ENCODE assay signal across 8 mouse cellular contexts in genomic region chr6:48121092-48121491, GRCm38 (mm10). TPM values are rescaled to one million over a fixed set of nuclear protein-coding genes. Genes with fewer than 3 reads are reported as not detected.
A peak's percentile ranks its signal among the peaks of the same experiment; 100 is the strongest.
DNase-seq lines count a peak whose midpoint lies in the region; ATAC-seq and TF ChIP-seq lines count a peak whose summit lies in the region.
"Not testable (repeated sequence)": the region's sequence is repeated elsewhere in the genome, so short reads cannot be mapped to it uniquely, and the experiment has no call there.

No protein-coding gene starts in this region.

- not testable (repeated sequence) for H3K4me2 ChIP-seq in embryonic facial prominence, embryonic 15.5 days (replicated peaks); heart, embryonic 14.5 days (ENCODE audit: low read length); intestine, postnatal 0 days (replicated peaks; ENCODE audit: low read depth); liver, embryonic 13.5 days; midbrain, embryonic 13.5 days (replicated peaks); stomach, postnatal 0 days (replicated peaks; ENCODE audit: low read depth)

- 74% methylated on average over 4 of the region's 4 CpGs for WGBS in embryonic facial prominence, embryonic 15.5 days
- 74% methylated on average over 4 of the region's 4 CpGs for WGBS in heart, embryonic 14.5 days
- 79% methylated on average over 4 of the region's 4 CpGs for WGBS in intestine, postnatal 0 days
- 63% methylated on average over 4 of the region's 4 CpGs for WGBS in liver, embryonic 13.5 days (ENCODE audit: insufficient replicate concordance)
- WGBS in midbrain, embryonic 13.5 days: 76% methylated on average over 4 of the region's 4 CpGs
- 77% methylated on average over 4 of the region's 4 CpGs for WGBS in stomach, postnatal 0 days

- not testable (repeated sequence) for H3K9me3 ChIP-seq in ES-E14 (ENCODE audit: control insufficient read depth, insufficient read depth, low read depth, low read length); embryonic facial prominence, embryonic 15.5 days (replicated peaks); heart, embryonic 14.5 days (ENCODE audit: control insufficient read depth, low read length); intestine, postnatal 0 days (ENCODE audit: control insufficient read depth); liver, embryonic 13.5 days (replicated peaks); midbrain, embryonic 13.5 days; stomach, postnatal 0 days (ENCODE audit: control insufficient read depth, low read length)

- not testable (repeated sequence) for TF ChIP-seq CTCF in intestine, postnatal 0 days (IDR thresholded peaks at IDR 0.05; ENCODE audit: low read depth); stomach, postnatal 0 days (IDR thresholded peaks at IDR 0.05; ENCODE audit: low read depth)

- H3K9ac ChIP-seq in ES-E14 (ENCODE audit: insufficient read depth, low read depth, low read length, poor library complexity, severe bottlenecking); embryonic facial prominence, embryonic 15.5 days; heart, embryonic 14.5 days (ENCODE audit: low read length); intestine, postnatal 0 days (ENCODE audit: low read depth, low read length); liver, embryonic 13.5 days; midbrain, embryonic 13.5 days (replicated peaks); stomach, postnatal 0 days (ENCODE audit: low read length): not testable (repeated sequence)

- not testable (repeated sequence) for H3K27me3 ChIP-seq in embryonic facial prominence, embryonic 15.5 days; heart, embryonic 14.5 days (ENCODE audit: control insufficient read depth, insufficient read depth, low read length); intestine, postnatal 0 days (replicated peaks; ENCODE audit: control insufficient read depth, insufficient read depth, low read length); liver, embryonic 13.5 days; midbrain, embryonic 13.5 days; stomach, postnatal 0 days (ENCODE audit: control insufficient read depth, insufficient read depth, low read length)

- in situ Hi-C loops in ES-E14 (cut with MboI; ENCODE audit: low sequenced_read_pairs in 2 of 2, unreplicated experiment in 2 of 2): not testable (repeated sequence)

- H3K4me3 ChIP-seq in ES-E14 (ENCODE audit: insufficient read depth in 1 of 2, low read depth in 1 of 2, low read length in 2 of 2, poor library complexity in 1 of 2, severe bottlenecking in 1 of 2); embryonic facial prominence, embryonic 15.5 days (replicated peaks); heart, embryonic 14.5 days (ENCODE audit: control insufficient read depth in 1 of 2, insufficient read depth in 1 of 2, low read depth in 1 of 2, low read length in 2 of 2); intestine, postnatal 0 days (ENCODE audit: low read depth, low read length); liver, embryonic 13.5 days (replicated peaks); midbrain, embryonic 13.5 days (replicated peaks); stomach, postnatal 0 days (ENCODE audit: low read depth, low read length): not testable (repeated sequence)

- peak; percentile 90 for DNase-seq in ES-E14 (ENCODE audit: low read depth, low spot score)
- DNase-seq in brain, embryonic 18.5 days (ENCODE audit: low read depth, low spot score): peak; percentile 16
- DNase-seq in liver, embryonic 13.5 days: not testable (repeated sequence)
- DNase-seq in stomach, postnatal 0 days (ENCODE audit: low spot score): peak; percentile 30

- not testable (repeated sequence) for H3K4me1 ChIP-seq in ES-E14 (ENCODE audit: control insufficient read depth in 2 of 2, insufficient read depth in 2 of 2, low read length in 2 of 2, poor library complexity in 1 of 2); embryonic facial prominence, embryonic 15.5 days; heart, embryonic 14.5 days (ENCODE audit: control insufficient read depth in 2 of 2, insufficient read depth in 2 of 2, low read length in 2 of 2); intestine, postnatal 0 days (replicated peaks; ENCODE audit: control insufficient read depth, insufficient read depth, low read length); liver, embryonic 13.5 days (replicated peaks); midbrain, embryonic 13.5 days (replicated peaks); stomach, postnatal 0 days (replicated peaks; ENCODE audit: control insufficient read depth, insufficient read depth)

- TF ChIP-seq EP300 in stomach, postnatal 0 days (optimal IDR thresholded peaks at IDR 0.05): not testable (repeated sequence)

- ATAC-seq in embryonic facial prominence, embryonic 15.5 days (ENCODE audit: insufficient number of reproducible peaks, low FRiP score, low TSS enrichment, low read depth): peak; percentile 79; the same call in 1 of the 2 replicates
- ATAC-seq in heart, embryonic 14.5 days (ENCODE audit: insufficient number of reproducible peaks, insufficient read depth, low FRiP score, low read depth): peak; percentile 69
- peak; percentile 83; the same call in 1 of the 2 replicates for ATAC-seq in intestine, postnatal 0 days
- peak; percentile 59 for ATAC-seq in liver, embryonic 13.5 days (ENCODE audit: low read depth)
- 0 out of 2 replicates have a peak, but pooled peaks have one; percentile 58 for ATAC-seq in midbrain, embryonic 13.5 days
- ATAC-seq in stomach, postnatal 0 days (ENCODE audit: low FRiP score, low TSS enrichment): peak; percentile 87

- H3K36me3 ChIP-seq in ES-E14 (ENCODE audit: control insufficient read depth, insufficient read depth, low read length, poor library complexity, severe bottlenecking); embryonic facial prominence, embryonic 15.5 days; heart, embryonic 14.5 days (ENCODE audit: control insufficient read depth, insufficient read depth, low read length); intestine, postnatal 0 days (ENCODE audit: control insufficient read depth, insufficient read depth); liver, embryonic 13.5 days; midbrain, embryonic 13.5 days; stomach, postnatal 0 days (ENCODE audit: control insufficient read depth, insufficient read depth, low read length): not testable (repeated sequence)

- not testable (repeated sequence) for H3K27ac ChIP-seq in ES-E14 (ENCODE audit: insufficient read depth, low read depth, low read length, poor library complexity, severe bottlenecking); embryonic facial prominence, embryonic 15.5 days (replicated peaks); heart, embryonic 14.5 days (replicated peaks in 1 of 2; ENCODE audit: control insufficient read depth in 1 of 2, insufficient read depth in 1 of 2, low read depth in 2 of 2, low read length in 2 of 2); intestine, postnatal 0 days (ENCODE audit: low read depth, low read length); liver, embryonic 13.5 days; midbrain, embryonic 13.5 days; stomach, postnatal 0 days (replicated peaks)

RNA-seq across cellular contexts. Expression of gene Zfp746, which starts 34.7 kb away (rescaled TPM):
- total RNA-seq in ES-E14 (2012; rRNA removed): 14.1 and 14.8 TPM in 2 replicates
- 22.3 and 22.6 TPM in 2 replicates for polyA plus RNA-seq in embryonic facial prominence, embryonic 15.5 days (2015; fragmentation: Nextera tagmentation; extraction: Ambion mirVana)
- 11.2 and 11.9 TPM in 2 replicates for polyA plus RNA-seq in heart, embryonic 14.5 days (2014; fragmentation: Nextera tagmentation; extraction: Ambion mirVana)
- 7.7 and 9.1 TPM in 2 replicates for polyA plus RNA-seq in intestine, postnatal 0 days (2015; fragmentation: Nextera tagmentation; extraction: Ambion mirVana)
- 3.9 and 5.0 TPM in 2 replicates for polyA plus RNA-seq in liver, embryonic 13.5 days (2015; fragmentation: Nextera tagmentation; extraction: Ambion mirVana)
- polyA plus RNA-seq in midbrain, embryonic 13.5 days (2015; fragmentation: Nextera tagmentation; extraction: Ambion mirVana): 17.0 and 21.5 TPM in 2 replicates
- 8.7 and 10.3 TPM in 2 replicates for polyA plus RNA-seq in stomach, postnatal 0 days (2015; fragmentation: Nextera tagmentation; extraction: Ambion mirVana)
